Mouse (Mus musculus) cerebellum, postnatal 14 days (tissue): Measurements from ENCODE around the gene Cybrd1.

Source experiments
- DNase-seq, 2 experiments: peaks; one replicate each; pipeline ENCODE4 v3.0.0; 2021; ENCODE audit warnings: mixed read lengths in 2 of 2

Cybrd1 gene

DNA sequence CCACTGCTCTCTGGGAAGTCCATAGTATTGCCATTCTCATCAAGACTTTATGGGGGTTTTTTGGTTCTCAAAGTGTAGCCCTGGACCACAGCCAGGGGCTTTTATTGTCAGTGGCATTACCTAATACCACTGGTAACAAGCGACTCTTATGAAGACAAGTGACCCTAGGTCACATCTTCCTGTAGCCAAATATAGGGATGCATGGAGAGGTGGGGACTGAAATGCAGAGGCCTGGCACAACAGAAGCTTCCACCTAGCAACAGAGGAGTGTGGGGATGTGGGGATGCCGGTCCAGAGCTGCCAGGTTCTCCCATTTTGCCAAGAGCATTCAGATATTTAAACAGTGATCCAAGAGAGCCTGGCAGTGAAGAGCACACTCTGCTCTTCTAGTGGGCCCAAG, 5.9 kb downstream of the Cybrd1 start:
- DNase-seq = no peak

GRCm38 (mm10) chr2:71127779-71128534, 10.2 kb downstream of the Cybrd1 start:
- no peak for DNase-seq

- DNase-seq = no peak
These were observed 12.6 kb downstream of the Cybrd1 start for GRCm38 (mm10) chr2:71130366-71130765.

DNA sequence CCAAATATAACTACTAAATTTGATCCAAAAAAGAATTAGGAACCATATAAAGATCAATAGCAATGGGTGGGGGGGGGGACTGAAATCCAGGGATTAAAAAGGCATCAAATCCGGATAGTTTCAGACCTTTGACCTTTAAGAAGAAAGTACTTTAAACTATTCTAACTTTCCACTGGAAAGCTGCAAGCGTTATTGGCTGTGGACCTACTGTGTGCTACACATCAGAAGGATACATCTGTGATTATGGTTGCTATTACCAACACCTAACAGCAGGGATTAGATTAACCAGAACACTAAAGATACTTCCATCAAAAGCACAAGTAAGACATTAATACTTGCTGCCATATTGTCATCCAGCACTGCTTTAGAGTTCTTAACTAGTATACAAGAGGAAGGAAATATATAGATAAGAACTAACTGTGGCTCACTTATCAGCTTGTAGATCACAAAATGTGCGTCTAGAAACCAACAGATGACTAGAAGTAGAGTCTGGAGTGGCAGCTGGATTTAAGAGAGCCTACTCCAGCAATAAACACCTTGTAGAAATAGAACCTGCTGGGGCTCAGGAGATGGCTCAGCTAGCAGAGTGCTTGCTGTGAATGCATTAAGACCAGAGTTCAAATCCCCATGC, 14.3 kb downstream of the Cybrd1 start:
- DNase-seq = no peak

DNA sequence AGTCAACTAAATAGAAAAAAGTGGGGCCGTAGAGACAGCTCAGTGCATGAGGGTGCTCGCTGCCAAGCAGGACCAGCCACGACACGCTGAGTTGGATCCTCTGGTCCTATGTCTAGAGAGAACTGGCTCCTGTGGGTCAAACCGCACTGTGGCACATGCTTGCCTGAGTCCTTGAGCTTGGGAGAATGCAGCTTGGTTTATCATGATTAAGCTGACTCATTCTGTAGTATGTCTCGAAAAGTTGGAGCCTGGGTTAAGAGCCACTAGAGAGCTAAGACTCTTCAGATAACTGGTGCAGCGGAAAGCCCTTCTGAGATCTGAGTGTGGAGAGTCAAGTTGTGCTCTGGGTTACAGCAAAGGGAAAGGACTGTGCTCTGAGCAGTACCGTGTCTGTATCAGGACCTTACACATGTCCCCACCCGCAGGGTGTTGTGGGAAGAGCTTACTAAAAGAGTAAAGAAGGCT, 16.4 kb downstream of the Cybrd1 start:
- no peak for DNase-seq

- DNase-seq = no peak
These were observed 17.1 kb downstream of the Cybrd1 start for GRCm38 (mm10) chr2:71134836-71135235.

DNA sequence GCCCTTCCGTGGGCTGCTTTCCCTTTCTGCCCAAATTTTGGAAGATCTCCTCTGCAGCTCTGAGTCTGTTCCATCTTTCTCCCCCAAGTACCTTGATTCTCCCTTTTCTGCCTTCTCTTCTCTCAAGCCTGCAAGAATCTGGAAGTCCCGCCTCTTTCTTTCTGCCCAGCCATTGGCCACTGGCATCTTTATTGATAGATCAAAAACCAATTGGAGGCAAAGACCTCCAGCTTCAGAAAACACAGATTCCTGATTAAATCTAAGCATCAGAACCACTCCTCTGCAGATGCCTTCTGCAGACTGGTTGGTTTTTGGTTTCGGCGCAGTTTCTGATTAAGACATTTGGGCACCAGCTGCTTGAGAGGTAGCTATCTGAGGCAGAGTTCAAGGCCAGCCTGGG, 22.9 kb downstream of the Cybrd1 start:
- DNase-seq = no peak

GRCm38 (mm10) chr2:71142410-71142809, 24.7 kb downstream of the Cybrd1 start:
- no peak for DNase-seq

DNA sequence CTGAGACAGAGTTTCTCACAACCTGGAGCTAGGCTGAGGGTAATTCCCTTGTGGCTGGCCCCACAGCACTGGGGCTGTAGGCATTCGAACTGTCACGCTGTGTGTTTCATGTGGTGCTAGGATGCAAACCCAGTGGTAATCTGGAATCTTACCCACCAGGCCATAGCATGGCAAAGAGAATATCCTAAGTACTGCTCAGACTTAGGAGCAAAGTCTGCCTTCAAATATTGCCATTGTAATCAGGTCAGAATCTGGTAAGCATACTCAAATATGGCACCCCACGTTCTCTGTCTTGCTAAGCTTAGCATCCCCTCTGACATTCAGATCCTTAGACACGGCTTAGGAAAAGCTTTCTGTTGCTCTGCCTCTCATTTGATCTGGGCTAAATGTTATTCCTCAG, 28.1 kb downstream of the Cybrd1 start:
- no peak for DNase-seq

DNA sequence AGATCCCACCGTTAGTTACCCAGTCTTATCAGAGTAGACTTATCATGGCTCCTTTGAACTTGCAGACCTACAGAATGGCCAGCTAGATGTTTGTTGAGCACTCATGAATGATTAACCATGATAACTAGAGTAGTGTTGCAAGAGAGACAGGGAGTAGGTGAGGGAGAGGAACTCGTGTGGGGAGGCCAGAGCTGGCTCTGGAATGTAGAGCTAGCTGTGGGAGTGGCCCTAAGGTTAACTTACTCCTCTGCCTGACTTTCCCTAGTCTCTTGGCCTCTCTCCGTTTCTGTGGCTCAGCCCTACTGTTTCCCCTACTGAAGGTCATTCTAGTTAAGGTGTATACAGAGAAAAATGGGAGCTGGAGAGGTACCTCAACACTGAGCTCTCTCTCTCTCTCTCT, 28.5 kb downstream of the Cybrd1 start:
- DNase-seq = no peak

DNA sequence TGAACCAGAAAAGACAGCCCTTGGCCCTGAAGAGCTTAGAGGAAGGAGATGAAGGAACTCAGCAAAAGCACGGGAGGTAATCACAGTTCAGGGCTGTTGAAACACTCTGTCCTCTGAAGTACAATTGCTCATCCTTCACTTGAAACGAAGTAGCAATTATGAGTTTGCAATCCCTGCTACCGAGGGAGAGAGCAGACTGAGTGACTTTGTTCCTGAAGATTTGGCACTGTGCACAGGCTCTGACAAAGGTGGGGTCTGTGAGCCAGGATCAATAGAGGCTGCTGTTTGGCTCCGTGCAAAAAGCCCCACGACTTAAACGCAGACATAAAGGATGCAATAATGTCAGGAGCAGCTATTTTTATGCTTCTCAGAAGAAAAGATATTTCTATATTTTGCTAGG, 30.1 kb downstream of the Cybrd1 start:
- no peak for DNase-seq

GRCm38 (mm10) chr2:71152170-71152569, 34.4 kb downstream of the Cybrd1 start:
- no peak for DNase-seq

GRCm38 (mm10) chr2:71155486-71155885, 37.8 kb downstream of the Cybrd1 start:
- peak; percentile 89 to 90 for DNase-seq

DNA sequence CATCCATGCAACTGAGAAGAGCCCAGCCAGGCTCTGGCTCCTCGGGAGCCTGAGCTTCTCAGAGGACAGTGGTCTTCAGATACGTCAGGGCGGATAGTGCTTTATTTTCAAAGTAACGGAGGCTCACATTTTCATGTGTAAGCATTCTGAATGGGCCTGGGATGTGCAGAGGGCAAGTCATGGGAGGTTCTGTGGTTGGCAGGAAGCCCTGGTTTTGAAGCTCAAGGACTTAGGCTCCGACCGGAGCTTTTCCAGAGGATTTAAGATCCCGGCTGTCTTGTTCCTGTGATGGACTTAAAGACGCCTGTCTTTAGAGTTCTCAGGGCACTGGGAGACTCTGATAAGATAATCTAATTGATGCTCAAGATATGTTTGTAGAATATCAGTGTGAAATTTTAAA, 38.7 kb downstream of the Cybrd1 start:
- no peak for DNase-seq

GRCm38 (mm10) chr2:71157881-71158280, 40.2 kb downstream of the Cybrd1 start:
- DNase-seq = no peak

- peak; percentile 7 to 8 for DNase-seq
These were observed 42.0 kb downstream of the Cybrd1 start for GRCm38 (mm10) chr2:71159576-71160306.

DNA sequence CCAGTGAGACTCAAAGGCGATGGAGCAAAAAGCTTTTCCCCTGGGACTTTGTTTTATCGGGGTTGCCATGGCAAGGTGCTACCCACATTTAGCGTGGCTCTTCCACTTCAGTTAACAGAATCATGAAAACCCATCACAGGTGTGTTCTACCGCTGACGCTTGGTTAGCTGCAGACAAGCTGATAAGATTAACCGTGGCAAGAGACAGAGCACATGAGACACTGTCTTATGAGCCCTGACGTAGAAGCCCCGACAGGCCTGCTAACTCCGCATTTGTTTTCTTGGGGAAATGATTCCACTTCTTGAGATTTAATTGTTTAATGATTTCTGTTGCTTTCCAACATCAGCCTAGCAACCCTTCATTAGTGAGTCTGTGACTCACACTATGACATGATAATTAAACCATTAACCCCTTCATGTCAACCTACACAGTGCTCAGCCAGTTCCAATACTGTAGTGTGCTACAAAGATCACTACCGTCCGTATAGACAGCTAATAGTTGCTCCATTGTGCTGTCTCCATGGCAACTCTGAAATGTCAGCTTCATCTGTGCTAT, 42.7 kb downstream of the Cybrd1 start:
- DNase-seq = no peak

- DNase-seq = no peak
These were observed 43.8 kb downstream of the Cybrd1 start for GRCm38 (mm10) chr2:71161558-71161957.

- no peak for DNase-seq
These were observed 45.3 kb downstream of the Cybrd1 start for GRCm38 (mm10) chr2:71162831-71163621.

DNA sequence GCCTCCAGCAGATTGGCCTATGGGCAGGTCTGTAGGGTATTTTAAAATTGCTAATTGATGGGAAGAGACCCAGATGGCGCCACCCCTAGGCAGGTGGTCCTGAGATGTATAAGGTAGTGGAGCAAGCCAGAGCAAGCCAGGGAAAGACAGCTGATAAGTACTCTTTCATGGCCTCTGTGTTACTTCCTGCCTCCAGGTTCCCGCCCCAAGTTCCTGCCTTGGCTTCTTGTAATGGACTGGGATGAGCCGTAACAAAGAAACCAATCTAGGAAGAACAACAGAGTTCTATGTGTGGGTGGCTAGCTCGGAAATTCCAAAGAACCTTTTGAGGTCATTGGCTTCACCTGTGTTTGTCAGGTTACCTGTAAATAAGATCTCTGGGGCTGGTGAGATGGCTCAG, 49.5 kb downstream of the Cybrd1 start:
- no peak for DNase-seq

DNA sequence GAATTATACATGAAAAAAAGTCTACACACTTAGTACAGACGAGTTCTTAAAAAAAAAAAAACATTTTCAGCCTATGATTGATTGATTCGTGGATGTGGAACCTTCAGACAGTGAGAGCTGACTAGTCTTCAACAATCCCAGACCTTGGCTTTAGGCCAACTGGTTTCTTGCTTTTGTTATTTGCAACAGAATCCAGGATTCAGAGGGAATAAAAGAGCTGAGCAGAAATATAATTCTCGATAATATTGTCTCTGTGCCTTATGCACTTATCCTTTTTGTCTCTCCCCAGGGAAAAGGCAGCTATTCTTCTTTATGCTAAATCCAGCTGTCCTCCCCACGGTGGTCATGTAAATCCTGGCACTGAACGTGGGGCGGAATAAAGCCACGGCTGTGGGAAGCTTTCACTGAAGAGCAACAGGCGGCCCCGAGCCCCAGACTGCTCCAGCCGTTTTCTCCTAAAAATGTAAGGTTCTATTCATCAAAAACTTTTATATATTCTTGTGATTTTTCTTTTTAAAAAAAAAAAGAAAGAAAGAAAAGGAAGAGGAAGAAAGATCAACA, 50.8 kb downstream of the Cybrd1 start:
- DNase-seq = peak; percentile 19 to 21

DNA sequence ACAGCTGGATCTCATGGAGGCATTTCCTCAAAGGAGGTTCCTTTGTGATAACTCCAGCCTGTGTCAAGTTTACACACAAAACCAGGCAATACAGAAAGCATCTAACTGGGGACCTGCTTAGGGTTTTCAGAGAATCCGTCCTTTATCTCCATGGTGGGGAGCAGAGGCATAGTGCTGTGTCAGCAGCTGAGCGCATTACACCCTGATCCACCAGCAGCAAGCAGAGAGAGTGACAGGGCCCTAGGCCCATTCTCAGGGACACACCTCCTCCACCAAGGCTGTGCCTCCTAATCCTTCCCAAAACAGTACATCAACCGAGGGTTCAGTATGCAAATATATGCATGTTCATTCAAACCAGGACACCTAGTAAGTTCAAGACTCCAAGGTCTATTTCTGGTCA, 55.3 kb downstream of the Cybrd1 start:
- DNase-seq = no peak
